Mouse (Mus musculus) embryo, embryonic 10 days (tissue): ENCODE data around the gene Usp30.

ENCODE experiments used
- DNase-seq: peaks from one replicate; pipeline ENCODE4 v3.0.0-alpha.2; 2015; ENCODE audit warnings: low spot score

Gene Usp30

GRCm38 (mm10) chr5:114066601-114067000 is 1.3 kb downstream of the Usp30 start:
- peak; percentile 19 for DNase-seq

GRCm38 (mm10) chr5:114067543-114067942 is 2.3 kb downstream of the Usp30 start:
- DNase-seq: no peak

- DNase-seq: no peak
These were observed 2.7 kb downstream of the Usp30 start for GRCm38 (mm10) chr5:114067982-114068381.

- no peak for DNase-seq
These were observed 5.6 kb downstream of the Usp30 start for GRCm38 (mm10) chr5:114070858-114071257.

- peak; percentile 82 for DNase-seq
These were observed 7.0 kb downstream of the Usp30 start for GRCm38 (mm10) chr5:114072262-114072661.

GRCm38 (mm10) chr5:114077009-114077408 is 11.7 kb downstream of the Usp30 start:
- DNase-seq: peak; percentile 25

GRCm38 (mm10) chr5:114085501-114085900 is 20.2 kb downstream of the Usp30 start:
- DNase-seq: no peak

- DNase-seq: no peak
These were observed 22.7 kb downstream of the Usp30 start for GRCm38 (mm10) chr5:114087875-114088480.

- no peak for DNase-seq
These were observed 25.3 kb downstream of the Usp30 start for GRCm38 (mm10) chr5:114090421-114091013.

- peak; percentile 89 for DNase-seq
These were observed 26.0 kb downstream of the Usp30 start, which contains the start of gene Svop for GRCm38 (mm10) chr5:114091057-114091807. Svop (minus strand) TSS chr5:114091570.

- peak; percentile 91 for DNase-seq
These were observed 34.6 kb downstream of the Usp30 start for GRCm38 (mm10) chr5:114099709-114100389.

GRCm38 (mm10) chr5:114100390-114101099 is 35.3 kb downstream of the Usp30 start:
- DNase-seq: no peak

- no peak for DNase-seq
These were observed 36.6 kb downstream of the Usp30 start for GRCm38 (mm10) chr5:114101873-114102272.

GRCm38 (mm10) chr5:114102807-114103206 is 37.5 kb downstream of the Usp30 start:
- DNase-seq: no peak

GRCm38 (mm10) chr5:114106391-114106935 is 41.2 kb downstream of the Usp30 start:
- DNase-seq: peak; percentile 34

- peak; percentile 23 for DNase-seq
These were observed 48.1 kb downstream of the Usp30 start for GRCm38 (mm10) chr5:114113334-114113733.

GRCm38 (mm10) chr5:114115030-114115429 is 49.8 kb downstream of the Usp30 start:
- DNase-seq: no peak

GRCm38 (mm10) chr5:114116586-114116985 is 51.3 kb downstream of the Usp30 start:
- no peak for DNase-seq

- DNase-seq: no peak
These were observed 54.5 kb downstream of the Usp30 start for GRCm38 (mm10) chr5:114119806-114120205.

- DNase-seq: no peak
These were observed 60.7 kb downstream of the Usp30 start for GRCm38 (mm10) chr5:114126008-114126407.

GRCm38 (mm10) chr5:114126499-114127244 is 61.4 kb downstream of the Usp30 start:
- DNase-seq: no peak
